Mouse (Mus musculus) left cerebral cortex, postnatal 4 days (tissue): Measurements from ENCODE around the gene Micu1. TPM values are rescaled to one million over a fixed set of nuclear protein-coding genes. Genes with fewer than 3 reads are reported as not detected.

Experiments
- DNase-seq: peaks from one replicate; pipeline ENCODE4 v3.0.0-alpha.2; 2022
- intact Hi-C: fragments of 180-260 bp; cut with DNase I; formaldehyde crosslinking; loops from one replicate; pipeline ENCODE4 v1.15.1; 2025
- total RNA-seq, 2 experiments: library from RNA; stranded (reverse); gene quantifications; 2 replicates each; pipeline ENCODE4 v1.2.3; 2021

The Micu1 gene
- total RNA-seq, 2 experiments from 2014 or later = 59.2 to 62.6 TPM

- intact Hi-C loops = no loop called here
- no peak for DNase-seq
Observed at GRCm38 (mm10) chr10:59800826-59801501, 98.7 kb downstream of the Micu1 start.

DNA sequence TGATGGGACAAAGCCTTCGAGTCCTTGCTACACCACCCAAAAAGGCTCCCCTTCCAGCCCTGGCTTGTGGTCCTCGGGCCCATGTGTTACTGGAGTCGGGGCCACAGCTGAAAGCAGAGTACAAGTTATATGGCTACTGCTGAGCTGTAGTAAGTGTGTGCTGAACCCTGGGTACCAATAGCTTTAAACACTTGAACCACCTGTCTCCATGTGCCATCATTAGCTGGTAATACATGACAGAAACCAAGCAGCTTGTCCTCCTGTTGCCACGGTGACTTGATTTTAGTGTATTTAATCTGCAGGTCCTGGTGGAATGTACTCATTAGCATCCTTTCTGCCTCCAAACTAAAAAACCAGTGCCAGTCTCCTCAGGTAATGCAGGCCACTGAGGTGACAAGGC, 106.4 kb downstream of the Micu1 start:
- no peak for DNase-seq
- intact Hi-C loops = no loop called here

- intact Hi-C loops = loop anchor here (10.0 kb wide), 1 partner anchor 195 kb away; the partner anchor contains the start of genes Gm10322 and Mcu
- DNase-seq = peak; percentile 65
Observed at GRCm38 (mm10) chr10:59809991-59810574, 107.8 kb downstream of the Micu1 start.

DNA sequence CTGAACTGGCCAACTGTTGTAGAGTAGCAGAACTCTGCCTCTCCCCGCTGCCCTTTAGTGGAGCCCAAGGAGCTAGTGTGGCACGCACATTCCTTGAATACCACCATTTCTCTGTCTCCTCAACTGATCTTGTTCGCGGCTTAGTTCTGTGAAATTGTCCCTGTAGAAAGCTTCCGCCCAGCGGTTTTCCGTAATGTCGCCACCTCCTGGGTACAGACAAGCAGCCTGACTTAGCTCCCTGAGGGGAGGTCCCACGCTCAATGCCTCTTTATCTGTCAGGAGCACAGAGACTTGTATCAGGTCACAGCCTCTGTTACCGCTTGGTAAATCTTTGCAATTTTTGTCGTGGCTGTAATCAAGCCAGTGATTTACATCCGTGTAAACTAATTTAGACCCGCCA, 110.7 kb downstream of the Micu1 start:
- intact Hi-C loops = loop anchor here (10.0 kb wide), 1 partner anchor 198 kb away; the partner anchor contains the start of genes Gm10322 and Mcu
- DNase-seq = no peak

- intact Hi-C loops = loop anchor here (10.0 kb wide), 1 partner anchor 199 kb away; the partner anchor contains the start of genes Gm10322 and Mcu
- DNase-seq = peak; percentile 29
Observed at GRCm38 (mm10) chr10:59813759-59814158, 111.5 kb downstream of the Micu1 start.

- peak; percentile 56 for DNase-seq
- intact Hi-C loops = loop anchor here (5.0 to 10.0 kb wide), 2 partner anchors 200 to 322 kb away; partner anchors contain the start of genes Gm10322 and Mcu
Observed at GRCm38 (mm10) chr10:59814505-59815155, 112.4 kb downstream of the Micu1 start.

DNA sequence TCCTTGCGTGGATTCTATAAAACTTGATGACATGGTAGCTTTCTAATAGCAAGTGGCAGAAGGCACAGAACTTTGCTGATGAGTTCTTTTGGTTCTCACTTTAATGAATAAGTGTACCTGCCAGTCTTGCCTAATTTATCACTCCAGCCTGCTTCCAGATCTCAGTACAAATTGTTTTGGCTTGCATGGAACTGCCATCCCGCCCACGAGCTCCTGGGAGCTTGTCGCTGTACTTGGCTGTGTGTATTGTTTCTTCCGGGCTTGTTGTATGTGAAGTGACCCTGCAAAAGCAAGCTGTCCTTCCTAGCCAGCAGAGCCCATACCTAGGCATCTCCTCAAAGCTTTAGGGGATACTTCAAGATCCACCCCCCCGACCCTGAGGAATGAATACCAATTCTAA, 114.3 kb downstream of the Micu1 start:
- intact Hi-C loops = loop anchor here (5.0 to 10.0 kb wide), 2 partner anchors 202 to 324 kb away; partner anchors contain the start of genes Gm10322 and Mcu
- no peak for DNase-seq

- intact Hi-C loops = loop anchor here (5.0 to 10.0 kb wide), 2 partner anchors 203 to 325 kb away; partner anchors contain the start of genes Gm10322 and Mcu
Observed at GRCm38 (mm10) chr10:59817528-59817927, 115.3 kb downstream of the Micu1 start.

GRCm38 (mm10) chr10:59817991-59818390, 115.7 kb downstream of the Micu1 start:
- intact Hi-C loops = loop anchor here (5.0 to 10.0 kb wide), 2 partner anchors 203 to 326 kb away; partner anchors contain the start of genes Gm10322 and Mcu
- no peak for DNase-seq

More at GRCm38 (mm10) chr10:59817528-59817927, 115.3 kb downstream of the Micu1 start:
- no peak for DNase-seq

GRCm38 (mm10) chr10:59819146-59819545, 116.9 kb downstream of the Micu1 start:
- intact Hi-C loops = loop anchor here (5.0 to 10.0 kb wide), 2 partner anchors 204 to 327 kb away; partner anchors contain the start of genes Gm10322 and Mcu
- no peak for DNase-seq

DNA sequence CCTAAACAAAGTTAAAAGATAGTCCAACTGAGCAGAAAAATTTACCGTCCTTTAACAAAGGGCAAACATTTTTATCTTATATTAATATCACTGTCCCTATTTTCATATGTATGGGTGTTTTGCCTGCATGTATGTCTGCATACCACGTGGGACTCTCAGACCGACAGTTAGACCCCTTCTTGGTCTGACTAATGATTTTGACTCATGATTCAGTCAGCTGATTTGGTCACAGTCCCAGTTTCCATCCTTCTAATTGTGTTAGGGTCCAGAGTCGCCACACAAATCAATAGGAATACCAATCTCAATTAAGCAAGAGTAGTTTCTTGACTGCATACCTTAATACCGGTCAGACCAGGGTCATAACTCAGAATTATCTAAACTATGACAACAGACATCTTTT, 118.6 kb downstream of the Micu1 start:
- intact Hi-C loops = no loop called here
- no peak for DNase-seq

GRCm38 (mm10) chr10:59821334-59822066, 119.2 kb downstream of the Micu1 start:
- intact Hi-C loops = no loop called here
- no peak for DNase-seq

GRCm38 (mm10) chr10:59822857-59823256, 120.6 kb downstream of the Micu1 start:
- no peak for DNase-seq
- intact Hi-C loops = no loop called here

DNA sequence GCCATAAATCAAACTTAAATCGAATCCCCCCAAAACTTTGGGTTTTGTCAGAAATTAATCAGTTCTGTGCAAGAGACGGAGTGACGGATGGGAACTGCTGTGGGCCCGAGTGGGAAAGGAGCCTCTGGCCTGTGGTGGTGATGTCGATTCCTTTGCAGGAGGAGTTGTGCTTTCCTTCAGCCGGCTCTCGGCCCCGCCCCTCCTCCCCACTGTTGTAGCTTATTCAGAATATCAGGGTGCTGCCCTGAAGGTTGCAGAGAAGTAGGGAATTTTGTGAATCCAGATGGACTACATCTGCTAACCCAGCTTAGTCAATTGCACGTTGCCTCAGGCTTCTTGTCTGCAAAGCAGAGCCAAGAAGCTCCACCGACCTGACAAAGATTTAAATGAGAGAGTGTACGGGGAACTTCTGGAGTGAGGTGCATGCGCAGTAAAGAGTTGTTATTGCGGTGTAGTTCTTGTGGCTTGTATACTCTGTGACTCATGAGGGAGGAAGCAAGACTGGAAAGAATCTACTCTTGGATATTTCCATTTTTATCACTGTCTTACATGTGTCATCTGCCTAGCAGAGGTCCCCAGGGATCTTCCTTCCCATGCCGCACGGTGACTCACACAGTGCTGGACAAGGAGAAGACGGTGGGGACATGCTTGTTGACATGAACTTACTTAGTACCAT, 123.0 kb downstream of the Micu1 start:
- no peak for DNase-seq
- intact Hi-C loops = no loop called here

DNA sequence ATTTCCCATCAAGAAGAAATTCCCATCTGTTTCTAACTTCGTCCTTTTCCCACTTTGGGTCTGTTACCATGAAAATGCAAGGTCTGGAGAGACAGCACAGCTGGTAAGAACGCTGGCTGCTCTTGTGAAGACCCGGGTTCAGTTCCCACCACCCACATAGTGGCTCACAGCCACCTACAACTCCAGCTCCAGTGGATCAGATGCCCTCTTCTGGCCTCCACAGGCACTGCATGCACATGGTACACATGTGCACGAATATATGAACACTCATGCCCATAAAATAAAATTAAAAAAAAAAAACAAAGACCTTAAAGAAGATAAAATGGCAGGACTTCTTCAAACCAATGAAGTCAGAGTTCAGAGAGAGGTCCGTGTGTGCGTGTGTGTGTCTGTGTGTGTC, 127.6 kb downstream of the Micu1 start:
- intact Hi-C loops = no loop called here
- no peak for DNase-seq

DNA sequence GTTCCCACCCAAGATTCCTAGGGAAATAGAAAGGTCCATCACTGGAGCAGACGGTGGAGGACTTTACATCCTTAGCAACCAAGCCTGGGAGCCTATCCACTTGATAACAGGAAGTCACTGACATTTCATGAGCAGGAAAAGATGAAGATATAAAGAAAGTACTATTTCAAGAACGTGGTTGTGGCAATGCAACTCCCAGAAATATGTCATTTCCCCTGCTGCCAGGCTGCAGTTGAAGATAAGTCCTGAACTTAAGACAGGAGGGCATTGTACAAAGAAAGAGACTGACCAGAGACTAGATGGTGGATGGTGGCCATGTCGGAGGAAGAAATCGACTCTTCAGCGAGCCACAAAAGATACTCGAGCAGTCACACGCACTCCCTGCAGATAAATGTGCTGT, 129.7 kb downstream of the Micu1 start:
- intact Hi-C loops = no loop called here
- no peak for DNase-seq

GRCm38 (mm10) chr10:59835301-59836155, 133.3 kb downstream of the Micu1 start:
- intact Hi-C loops = no loop called here
- DNase-seq = no peak

DNA sequence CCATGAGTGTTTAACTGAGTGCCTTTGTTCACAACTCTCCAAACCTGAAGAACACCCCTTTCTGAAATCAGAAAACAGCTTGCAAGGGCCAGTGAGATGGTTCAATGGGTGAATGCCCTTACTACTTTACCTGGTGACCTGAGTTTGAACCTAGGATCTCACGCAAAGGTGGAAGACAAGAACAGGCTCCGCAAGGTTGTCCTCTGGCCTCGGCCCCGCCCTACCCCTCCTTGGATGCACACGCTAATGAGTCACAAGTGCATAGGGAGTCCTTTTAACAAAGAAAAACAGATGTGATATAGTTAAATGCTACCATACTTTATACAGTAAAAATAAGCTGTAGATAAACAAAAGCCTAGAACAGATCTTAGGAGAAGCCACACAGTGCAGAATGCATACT, 135.2 kb downstream of the Micu1 start:
- DNase-seq = no peak
- intact Hi-C loops = no loop called here

- no peak for DNase-seq
- intact Hi-C loops = no loop called here
Observed at GRCm38 (mm10) chr10:59841434-59841833, 139.2 kb downstream of the Micu1 start.
